Mouse (Mus musculus) left cerebral cortex, adult 9 months (tissue): ENCODE data around the gene Pax5.

Source experiments
- DNase-seq, 2 experiments: peaks; one replicate each; pipeline ENCODE4 v3.0.0; 2022; ENCODE audit warnings: low spot score in 2 of 2

Gene Pax5

DNA sequence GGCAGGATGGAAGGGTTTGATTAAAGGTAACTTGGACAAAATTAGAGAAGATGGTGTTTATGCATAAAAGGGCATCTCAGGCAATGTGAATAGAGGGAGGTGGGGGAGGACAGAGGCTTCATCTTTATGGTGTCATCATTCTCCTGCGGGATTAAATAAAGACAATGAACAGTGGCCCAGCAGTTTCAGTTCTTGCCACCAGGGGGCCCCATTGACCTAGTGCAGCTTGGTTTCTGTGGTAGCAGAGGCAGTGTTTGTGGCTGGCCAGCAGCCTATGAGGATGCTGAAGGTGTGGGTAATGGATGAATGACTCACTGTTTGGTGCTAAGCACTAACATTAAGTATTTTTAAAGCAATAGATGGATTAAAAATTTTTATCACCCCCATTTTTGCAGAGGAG, 230.5 kb downstream of the Pax5 start:
- no peak for DNase-seq
